Mouse (Mus musculus) lung, postnatal 0 days (tissue): Measurements from ENCODE around the gene Ryr3.

Source experiments
- CTCF ChIP-seq: IDR thresholded peaks from 2 replicates; pipeline ENCODE4 v1.5.1; 2016; ENCODE audit warnings: antibody characterized with exemption, mild to moderate bottlenecking
- EP300 ChIP-seq: IDR thresholded peaks from 2 replicates; pipeline ENCODE4 v1.6.1; 2016; ENCODE audit warnings: antibody characterized with exemption, mild to moderate bottlenecking, control low read depth

DNA sequence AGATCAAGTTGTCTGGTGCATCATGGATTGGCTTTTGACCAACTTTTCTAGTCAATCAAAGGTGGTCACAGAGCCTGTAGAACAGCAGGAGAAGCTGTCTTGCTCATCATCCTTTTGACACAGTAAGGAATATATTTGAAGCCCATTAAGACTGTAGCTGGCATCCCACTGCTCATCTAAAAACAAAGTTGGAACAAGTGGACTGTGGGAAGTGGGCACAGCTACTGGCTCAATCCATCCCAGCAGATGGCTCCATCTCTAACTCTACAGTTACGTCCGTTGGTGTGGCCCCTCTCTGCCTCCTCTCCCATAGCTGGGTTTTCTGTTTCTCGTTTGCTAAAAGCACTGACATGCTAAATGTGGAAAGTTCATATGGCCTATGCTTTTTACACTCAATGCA is 400.9 kb downstream of the Ryr3 start:
- TF ChIP-seq EP300 = no peak
- no peak for TF ChIP-seq CTCF
